Mouse (Mus musculus) layer of hippocampus, adult 9-10 months (tissue): ENCODE measurements around the gene Ggt6.

Experiments used
- DNase-seq: peaks from one replicate; pipeline ENCODE4 v3.0.0; 2022; ENCODE audit warnings: low spot score

The Ggt6 gene

DNA sequence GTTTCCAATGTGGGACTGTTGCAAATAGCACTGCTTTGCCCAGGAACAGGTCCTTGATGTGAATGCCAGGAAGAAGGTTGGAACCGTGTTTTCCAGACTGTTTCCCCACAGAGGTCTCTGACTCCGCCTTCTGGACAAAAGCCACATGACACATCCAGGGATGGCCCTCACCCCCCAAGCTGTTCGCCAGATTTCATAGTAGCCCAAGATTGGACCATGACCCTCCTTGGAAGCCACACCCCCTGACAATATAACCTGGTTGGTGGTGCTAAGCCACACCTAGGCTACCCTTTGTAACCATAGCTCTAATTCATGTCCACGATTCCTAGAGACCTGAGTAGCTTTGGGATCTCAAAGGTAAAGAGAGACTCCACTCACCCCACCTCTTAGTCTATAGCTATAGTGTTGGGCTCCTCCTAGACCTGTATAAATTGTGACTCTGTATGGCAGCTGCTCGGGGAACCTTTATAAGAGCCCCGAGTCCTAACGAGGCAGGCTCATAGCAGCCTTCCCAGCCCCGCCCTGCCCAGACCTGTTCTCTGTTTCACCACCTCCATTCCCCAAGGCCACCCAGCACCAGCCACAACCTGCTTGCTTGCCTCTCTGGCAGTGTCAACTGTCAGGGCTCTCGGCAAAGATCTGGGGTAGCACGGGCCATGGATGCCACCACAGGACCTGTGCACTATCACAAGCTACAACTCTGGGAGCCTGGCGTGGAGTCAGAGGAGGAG, at the start of gene Ggt6:
Ggt6 (plus strand) TSS at position 564 of the 731 bp plus-strand sequence.
- no peak for DNase-seq

DNA sequence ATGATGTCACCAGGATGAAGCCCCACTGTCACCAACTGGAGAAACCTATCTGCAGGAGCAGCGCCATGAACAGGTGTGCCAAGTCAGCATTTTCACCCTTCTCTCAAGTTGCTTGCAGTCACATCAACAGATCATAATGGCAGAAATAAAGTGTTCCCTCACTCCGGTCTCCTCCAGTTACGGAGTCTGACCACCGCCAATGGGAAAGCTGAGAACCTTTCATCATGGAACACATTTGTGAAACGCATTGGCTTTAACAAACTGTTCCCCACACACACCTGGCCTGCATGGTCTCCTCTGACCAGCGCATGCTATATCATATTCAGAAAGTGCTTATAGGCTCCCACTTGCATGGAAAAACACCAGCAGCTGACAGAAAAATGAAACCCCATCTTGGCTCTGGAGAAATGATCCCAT, 47.2 kb upstream of the Ggt6 start:
- DNase-seq: no peak

DNA sequence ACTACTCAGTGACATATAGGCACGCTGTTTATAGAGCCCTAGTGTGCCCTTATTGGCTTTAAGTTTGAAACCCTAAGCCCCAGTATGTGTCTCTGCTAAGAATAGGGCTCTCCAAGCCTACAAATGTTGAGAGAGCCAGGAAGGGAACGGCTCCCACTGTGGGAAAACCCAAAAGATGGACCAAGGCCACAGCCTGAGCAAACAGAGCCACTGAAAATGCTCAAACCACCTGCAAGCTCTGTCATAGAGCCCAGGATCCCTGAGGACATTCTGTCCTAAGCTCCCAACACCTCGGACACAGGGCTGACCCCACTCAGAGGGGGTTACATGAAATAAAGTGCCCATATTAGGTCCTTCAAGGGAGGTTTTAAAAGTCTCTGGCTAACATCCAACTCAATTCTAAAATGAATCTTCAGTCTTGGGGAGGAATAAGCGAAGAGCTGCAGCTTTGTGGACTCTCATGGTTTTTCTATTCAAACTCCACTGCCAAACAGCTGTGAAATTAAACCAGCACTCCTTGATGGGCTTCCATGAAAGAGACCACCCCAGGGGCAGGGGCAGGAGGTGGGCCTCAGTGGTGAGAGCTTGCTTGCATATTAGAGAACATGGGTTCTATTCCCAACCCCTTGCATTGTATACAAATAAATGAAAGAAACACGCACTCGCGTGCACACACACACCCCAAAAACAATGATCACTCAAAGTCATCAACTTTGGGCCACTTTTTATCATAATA, 45.8 kb upstream of the Ggt6 start:
- DNase-seq: no peak

DNA sequence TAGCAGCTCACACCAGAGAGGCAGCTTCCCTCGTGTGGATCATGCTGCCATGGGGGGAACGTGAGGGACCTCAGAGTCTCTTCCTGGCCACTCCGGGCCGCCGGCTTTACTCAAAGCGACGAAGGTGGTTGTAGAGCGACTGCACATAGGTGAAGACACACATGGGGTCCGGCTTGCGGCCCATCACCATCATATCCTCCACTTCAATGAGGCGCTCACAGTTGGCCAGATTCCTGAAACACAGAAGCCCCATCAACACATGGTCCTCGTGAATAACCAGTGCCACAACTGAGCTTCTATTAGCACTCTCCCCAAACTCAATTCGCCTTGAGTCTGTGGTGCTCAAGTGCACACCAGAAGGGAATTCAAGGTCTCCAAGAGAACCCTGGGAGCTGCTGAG, 44.1 kb upstream of the Ggt6 start:
- DNase-seq: no peak

GRCm38 (mm10) chr11:72393243-72393642, 42.1 kb upstream of the Ggt6 start:
- no peak for DNase-seq

GRCm38 (mm10) chr11:72393669-72394068, 41.7 kb upstream of the Ggt6 start:
- no peak for DNase-seq

GRCm38 (mm10) chr11:72394694-72395093, 40.6 kb upstream of the Ggt6 start:
- no peak for DNase-seq

DNA sequence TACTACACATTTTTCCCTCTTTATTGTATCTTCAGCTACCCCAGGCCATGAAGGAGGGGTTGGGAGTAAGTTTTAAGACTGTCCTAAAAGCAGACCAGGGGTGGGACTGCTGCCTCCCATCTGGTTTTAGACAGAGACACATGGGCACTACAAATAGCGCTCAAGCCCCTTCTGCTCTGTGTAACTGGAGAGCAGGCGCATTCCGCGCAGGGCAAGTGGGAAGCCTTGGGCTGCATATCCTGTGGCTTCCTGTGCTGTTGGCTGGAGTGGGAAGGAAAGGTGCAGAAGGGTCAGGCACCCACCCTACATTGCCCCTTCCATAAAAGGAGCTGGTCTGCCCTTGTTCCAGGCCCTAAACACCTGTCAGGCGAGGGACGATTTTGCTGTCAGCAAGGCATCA, 39.7 kb upstream of the Ggt6 start:
- DNase-seq: no peak

GRCm38 (mm10) chr11:72396621-72397020, 38.7 kb upstream of the Ggt6 start:
- no peak for DNase-seq

GRCm38 (mm10) chr11:72397072-72397471, 38.3 kb upstream of the Ggt6 start:
- no peak for DNase-seq

DNA sequence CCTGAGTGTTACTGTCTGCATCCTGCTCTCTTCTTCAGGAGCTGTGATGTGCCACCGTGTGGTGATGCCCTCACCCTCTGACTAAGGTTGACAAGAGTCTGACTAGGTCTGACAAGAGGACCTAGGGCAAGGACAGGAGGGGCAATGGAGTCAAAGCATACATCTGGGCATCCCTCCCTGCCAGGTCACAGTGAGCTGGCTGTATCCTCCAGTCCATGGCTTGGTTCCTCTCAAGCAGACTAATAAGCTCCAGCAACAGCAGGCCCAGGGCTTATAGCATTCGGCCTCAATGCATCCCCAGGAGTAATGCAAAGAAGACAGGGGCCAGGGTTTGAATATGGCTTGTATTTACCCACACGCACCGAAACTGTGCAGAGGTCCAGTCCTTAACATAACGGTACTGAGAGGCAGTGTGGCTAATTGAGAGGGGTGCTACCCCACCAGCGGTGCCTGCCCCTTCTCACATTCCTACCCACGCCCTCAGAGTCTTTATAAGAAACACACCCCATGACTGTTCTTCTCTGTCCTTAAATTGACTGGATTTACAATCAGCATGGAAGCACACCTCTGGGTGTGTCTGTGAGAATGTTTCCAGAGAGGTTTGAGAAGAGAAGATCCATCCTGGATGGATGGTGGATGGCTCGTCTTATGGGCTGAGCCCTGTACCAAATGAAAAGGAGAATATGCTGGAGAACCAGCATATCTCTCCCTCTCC, 37.4 kb upstream of the Ggt6 start:
- DNase-seq: no peak

DNA sequence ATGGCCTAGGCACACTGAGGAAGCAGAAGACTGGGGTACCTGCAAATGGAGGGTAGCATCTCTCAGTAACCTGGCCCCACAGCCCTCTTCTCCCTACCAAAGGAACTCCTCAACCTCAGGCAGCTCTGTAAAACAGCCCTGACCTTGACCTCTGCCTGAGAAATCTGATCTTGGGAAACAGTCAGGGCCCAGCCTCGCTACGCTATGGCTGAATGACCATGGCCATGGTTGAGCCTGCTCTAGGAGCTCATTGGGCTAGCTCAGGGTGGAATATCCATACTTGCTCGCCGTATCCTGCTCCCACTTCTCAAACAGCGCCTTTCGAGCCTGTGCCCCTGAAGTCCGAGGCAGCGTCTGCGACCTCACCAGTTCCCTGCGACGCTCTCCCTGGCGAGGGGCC, 34.3 kb upstream of the Ggt6 start:
- no peak for DNase-seq

DNA sequence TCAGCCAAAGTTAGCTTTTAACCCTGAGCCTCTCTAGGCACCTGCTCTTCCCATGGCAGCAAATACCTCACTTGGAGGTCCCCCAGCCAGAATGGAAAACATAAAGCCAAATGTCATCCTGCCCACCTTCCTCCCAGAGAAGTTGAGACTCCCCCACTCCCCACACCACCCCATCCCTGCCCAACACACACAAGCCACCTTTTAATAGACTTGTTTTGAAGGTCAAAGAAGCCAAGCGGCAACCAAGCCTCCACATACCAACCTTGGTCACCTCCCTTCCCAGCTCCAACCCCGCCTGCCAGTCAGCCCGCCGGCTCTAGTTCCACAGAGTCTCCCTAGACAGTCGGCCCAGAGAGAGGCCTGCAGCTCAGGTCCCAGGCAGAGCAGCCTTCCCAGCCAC, 33.3 kb upstream of the Ggt6 start:
- no peak for DNase-seq

GRCm38 (mm10) chr11:72402969-72403368, 32.4 kb upstream of the Ggt6 start:
- no peak for DNase-seq

- no peak for DNase-seq
These were observed 29.8 kb upstream of the Ggt6 start for GRCm38 (mm10) chr11:72405532-72405931.

DNA sequence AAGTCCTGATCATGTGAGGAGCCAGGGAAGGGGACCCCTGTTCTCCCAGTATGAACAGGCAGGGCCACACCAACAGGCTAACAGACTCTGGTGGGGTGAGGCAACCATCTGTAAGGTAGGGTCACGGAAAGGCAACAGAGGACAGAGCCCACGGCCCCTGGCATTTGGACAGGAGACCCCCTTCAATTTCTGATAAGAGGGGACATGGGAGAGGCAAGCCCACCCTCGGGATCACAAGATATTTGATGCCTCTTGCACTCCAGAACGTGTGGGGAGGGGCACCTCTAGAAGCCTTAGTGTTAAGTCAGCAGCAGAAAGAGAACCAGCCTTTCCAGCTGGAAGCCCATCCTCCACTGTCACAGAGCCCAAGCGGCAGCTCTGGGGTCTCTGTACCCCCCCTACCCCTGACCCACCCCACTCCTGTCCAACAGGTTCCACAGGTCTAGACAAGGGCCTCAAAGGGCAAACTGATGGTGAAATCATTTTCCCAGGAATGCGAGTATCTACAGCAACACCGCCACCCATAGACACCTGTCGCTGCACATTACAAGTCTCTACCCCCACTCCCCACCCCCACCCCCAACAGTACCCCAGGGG, 29.1 kb upstream of the Ggt6 start:
- no peak for DNase-seq

- DNase-seq: no peak
These were observed 28.2 kb upstream of the Ggt6 start for GRCm38 (mm10) chr11:72407081-72407480.

DNA sequence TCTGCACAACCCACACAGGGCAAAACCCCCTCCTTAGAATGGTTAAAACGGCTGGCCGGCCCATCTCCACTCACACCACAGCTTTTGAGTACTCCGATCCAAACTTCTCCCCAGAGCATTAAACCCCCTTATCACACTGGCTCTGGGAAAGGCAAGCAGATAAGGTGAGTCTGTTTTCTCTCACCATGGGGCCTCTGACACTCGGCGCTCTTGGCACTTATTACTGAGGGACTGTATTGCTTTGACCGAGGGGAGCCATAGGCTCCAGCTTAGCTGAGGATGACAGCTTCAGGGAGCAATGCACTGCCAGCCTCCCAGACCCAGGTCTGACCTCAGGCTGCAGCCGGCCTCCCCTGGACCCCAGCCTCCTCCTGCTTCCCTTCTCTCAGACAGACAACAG, 27.8 kb upstream of the Ggt6 start:
- no peak for DNase-seq

DNA sequence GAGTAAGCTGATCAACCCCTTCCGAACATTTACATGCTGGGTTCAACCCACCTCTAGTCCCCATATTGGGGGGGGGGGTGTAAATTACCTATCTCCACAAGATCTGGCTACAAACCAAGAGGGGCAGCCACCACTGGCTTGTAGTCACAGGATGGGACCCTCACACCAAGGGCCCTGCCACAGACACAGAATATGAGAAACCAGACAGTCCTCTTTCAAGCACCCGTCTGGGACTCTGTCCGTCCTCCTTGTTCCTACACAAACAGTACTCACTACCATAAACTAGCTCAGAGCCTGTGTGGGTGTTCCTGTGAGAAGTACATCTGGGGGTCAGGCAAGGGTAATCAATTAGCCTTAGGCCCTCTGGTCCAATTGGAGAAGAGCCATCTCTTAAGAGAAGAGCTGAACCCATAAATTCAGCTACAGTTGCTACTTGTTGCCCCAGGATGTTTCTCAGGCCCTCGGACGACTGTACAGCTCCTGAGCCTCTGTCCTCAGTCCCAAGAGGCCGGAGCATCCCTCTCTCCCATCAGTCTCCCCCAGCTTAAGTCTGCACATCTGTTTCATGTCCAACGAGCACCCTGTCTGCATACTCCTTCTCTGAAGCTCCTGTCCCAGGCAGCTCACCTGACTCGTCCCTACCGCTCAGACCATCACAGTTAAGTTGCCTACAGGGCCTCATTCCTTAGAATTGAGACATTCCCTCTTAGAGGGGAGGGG, 26.7 kb upstream of the Ggt6 start:
- no peak for DNase-seq

- DNase-seq: no peak
These were observed 25.5 kb upstream of the Ggt6 start for GRCm38 (mm10) chr11:72409649-72410385.

DNA sequence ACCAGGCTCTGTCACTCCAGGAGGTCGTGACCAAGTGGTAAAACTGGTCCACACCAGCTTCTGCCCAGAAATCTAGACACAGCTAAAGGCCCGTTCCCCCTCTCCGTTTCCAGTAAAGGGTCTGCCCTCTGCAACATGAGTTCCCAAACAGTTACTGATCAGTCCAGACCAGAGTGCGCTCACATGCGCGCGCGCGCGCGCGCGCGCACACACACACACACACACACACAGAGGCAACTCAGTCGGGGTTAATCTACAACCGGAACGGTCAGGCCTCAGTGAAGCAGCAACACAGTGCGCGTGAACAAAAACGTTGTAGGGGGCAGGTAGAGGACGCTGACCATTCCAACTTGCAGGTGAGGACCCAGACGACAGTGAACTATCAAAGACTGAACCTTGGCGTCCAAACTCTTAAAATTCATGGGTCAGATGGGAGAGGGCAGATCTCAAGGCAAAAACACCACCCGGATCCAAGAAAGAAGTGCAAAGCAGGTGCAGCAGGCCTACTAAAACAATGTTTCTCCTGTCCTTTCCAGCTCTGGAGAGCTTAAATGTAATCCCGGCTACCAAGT, 24.7 kb upstream of the Ggt6 start:
- DNase-seq: no peak
